Mouse (Mus musculus): Measurements from ENCODE around the gene Cdc27.

GRCm38 (mm10) chr11:104544507-104544906 is 5.9 kb downstream of the Cdc27 start:
- TF ChIP-seq CTCF (IDR thresholded peaks at IDR 0.05; ENCODE audit: extremely low read depth, insufficient read depth, insufficient read length, insufficient replicate concordance) (no peak), POLR2A (IDR thresholded peaks at IDR 0.05; ENCODE audit: low read depth, low read length) (no peak)
